Mouse (Mus musculus): Measurements from ENCODE around the gene Acbd6. TPM values are rescaled to one million over a fixed set of nuclear protein-coding genes. Genes with fewer than 3 reads are reported as not detected.

Acbd6 gene
- total RNA-seq, 1 experiment from 2014 or later, result 81.0 TPM

DNA sequence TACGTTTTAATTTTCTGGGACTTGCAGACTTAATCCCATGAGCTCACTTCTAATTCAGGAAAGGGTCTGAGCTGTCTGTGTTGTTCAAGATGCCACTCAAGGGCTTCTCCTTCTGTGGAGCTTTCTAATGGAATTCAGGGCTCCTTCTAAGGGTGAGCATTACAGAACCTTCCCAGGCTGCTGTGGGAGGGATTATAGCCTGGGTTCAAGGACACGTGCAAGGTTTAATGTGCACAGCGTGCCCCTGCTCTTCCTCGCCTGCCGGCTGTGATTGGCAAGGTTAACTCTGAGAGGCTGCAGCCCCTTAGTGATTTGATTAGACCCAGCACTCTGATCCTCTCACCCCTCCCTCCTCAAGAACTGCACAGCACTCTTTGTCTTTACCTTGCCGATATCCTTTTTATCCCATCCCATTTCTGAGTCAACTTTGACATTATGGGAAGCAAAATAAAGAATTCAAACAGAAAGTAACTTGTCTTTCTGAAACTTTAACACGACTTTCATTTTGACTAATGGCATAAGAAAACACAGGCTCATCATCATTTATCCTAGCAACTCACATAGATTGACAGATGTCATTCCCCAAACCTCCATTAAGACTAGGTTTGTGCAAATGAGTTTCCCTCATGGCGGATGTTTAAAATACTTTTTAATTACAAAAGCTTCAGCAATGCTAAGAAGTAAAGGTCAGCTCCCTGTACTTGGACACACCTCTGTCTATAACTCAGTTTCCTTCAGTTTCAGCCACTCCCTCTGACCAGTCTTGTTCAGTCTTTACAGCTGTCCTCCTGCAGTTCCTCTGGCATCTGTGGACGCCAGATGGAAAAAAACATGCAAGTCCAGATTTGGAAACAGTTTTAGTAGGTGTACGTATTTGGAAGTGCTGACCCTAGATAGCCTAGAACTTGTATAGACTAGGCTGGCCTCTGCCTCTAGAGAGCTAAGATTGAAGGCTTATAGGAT, 88.7 kb downstream of the Acbd6 start:
- DNase-seq, result no peak

DNA sequence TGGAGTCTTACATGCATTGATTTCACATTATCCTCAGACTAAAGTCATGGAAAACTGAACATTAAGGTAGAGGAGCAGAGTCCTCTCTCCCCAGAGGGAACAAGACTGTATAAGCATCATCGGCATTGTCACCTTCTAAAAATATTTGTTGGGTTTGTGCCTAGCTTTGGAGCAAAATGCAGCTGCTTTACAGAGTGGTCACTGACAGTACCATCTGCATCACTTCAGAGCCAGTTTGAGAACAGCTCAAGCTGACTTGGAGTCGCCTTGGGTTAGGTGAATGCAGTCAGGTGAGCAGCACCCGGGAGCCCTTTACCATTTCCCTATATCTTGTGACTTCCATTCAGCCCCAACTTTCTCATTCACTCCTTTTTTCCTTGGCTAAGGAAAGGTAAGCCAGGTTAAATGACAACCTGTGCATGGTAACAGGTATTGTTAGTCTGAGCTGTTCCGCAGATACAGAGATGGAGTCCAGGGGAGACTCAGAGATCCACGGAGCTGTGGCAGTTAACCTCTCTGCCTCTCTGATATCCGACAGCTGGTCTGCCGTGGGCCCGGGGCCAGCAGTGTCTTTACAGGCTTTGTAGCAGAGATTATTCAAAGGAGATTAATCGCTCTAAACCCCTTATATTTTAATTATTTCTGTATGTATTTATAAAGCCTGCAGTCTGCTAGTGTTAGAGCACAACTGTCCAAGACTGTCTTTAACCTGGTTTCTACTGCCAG, 92.4 kb downstream of the Acbd6 start:
- no peak for DNase-seq

DNA sequence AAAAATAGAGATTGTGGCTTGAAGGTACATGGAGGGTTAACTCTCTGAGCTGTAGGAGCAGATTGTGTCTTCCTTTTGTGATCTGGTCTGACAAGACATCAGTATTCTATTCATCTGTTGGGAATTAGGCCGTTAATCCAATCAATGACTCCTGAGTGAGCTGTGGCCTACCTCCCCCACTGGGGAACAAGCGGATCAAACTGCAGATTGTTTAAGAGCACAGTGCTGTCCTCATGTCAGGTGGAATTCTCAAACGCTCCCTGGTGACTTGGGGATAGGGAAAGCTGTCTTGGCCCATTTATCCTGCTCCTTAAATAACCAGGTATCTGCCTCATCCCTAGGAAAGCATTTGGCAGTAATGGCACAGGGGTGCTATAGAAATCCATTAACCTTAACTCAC, 97.0 kb downstream of the Acbd6 start:
- DNase-seq, result no peak

DNA sequence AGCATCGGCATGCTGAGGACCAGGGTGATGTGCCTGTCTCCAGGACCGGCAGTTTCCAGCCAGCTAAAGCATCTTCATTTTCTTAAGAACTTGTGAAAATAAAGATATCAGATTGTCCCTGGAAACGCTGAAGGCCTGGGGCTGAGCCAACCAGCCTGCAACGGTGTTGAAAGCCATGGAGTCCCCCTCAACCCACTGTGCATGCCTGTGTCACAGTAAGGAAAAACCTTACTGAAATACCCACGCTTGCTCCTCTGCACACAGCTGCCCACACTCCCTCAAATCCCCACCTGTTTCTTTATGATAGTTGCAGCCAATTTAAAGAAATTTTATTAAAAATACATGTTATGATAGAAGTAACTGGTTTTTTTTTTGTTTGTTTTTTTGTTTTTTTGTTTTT, 98.4 kb downstream of the Acbd6 start:
- DNase-seq, result no peak

DNA sequence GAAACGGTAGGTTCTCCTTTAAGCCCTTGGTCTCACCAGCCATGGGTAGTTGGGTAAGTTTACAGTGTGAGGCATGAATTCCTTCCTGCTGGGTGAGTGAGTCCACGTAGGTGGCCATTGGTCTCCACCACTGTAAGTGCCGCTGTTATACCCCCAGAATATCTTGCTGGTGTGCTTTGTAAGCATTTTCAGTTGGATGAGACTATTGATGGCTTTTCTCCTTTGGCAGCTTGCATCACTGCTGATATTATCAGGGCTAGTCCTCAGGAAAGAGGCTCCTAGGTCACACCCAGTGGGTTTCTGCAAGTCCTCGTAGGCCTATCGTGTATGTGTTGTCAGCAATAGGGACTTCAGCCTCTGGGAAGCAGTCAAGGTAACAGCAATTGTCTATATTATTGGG, 106.1 kb downstream of the Acbd6 start:
- DNase-seq, result no peak

DNA sequence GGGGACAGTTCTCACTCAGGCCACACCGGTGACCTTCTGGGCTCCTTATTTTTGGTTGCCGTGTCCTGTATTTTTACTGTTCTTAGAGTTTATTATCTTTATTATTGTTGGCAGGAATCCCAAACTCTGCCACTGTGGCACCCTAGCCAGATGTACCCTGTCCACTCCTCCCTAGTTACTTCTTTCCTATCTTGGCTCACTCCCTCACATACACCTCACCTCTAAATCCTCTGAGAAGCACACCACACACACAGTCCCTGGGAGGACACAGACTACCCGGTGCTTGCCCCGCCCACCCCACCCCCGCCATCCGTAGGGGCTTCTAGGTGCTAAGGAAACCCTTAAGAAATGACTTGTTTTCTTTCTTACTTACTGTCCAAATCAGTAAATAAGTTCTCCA, 117.7 kb downstream of the Acbd6 start:
- DNase-seq, result no peak

DNA sequence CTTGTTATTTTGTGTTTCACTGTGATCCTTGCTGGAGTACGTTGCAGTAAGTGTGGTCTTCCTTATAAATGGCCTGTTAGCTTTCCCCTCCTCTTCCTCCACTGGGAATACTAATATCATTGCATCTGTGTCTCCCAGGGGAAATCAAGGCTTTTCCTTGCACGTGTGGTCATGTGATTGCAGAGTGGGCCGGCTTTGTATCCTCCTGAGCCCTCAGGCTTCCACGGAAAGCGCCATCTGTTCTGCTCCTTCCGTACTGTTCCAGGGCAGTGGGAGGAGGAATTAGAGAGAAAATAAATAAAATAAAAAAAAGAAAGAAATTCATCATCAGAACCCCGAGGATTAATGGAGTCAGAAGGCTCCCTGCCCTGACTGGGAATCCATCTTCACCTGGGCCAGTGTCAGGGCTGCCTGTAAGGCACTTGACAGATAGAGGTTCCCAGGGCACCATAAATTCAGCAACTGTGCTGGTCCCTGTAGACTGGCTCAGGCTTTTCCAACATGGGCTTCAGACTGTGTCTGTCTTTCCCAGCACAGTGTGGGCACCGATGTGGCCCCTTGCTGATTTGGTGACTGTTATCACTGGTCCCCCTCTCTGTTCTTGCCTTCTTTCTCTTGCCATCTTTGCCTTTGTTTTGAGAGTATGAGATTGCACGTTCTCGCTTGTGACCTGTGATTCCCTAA, 123.3 kb downstream of the Acbd6 start:
- DNase-seq, result no peak

DNA sequence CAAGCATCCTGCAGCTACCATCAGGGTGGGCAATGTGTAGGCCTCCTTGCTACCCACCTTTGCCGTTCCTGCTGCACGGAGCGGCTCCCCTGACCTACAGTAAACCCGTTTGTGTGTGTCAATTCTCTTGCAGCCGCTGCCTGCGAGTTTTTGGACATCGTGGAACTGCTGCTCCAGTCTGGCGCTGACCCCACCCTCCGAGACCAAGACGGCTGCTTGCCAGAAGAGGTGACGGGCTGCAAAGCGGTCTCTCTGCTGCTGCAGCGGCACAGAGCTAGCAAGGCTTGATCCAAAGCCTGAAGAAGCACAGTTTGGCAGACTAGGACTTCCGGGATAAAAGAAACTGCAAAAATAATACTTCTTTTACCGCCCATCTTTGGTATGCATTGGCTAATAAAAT, 128.9 kb downstream of the Acbd6 start:
- DNase-seq, result no peak

DNA sequence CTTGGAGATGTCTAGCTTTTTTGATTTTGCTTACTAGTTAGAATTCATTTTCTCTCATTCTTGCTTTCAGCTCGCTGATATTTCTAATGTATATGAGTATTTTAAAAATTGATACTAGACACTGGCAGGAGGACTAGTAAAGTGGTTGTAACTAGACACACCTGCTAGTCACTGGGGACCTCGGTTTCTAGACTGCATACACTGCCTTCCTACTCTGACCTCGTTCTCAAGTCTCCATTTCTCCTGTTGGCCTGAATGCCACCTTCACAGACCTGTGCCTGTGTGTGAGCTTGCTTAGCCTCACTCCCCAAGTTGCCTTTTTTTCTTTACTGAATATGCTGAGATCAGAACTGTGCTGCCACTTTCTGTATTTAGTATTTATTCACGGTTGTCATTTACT, 131.2 kb downstream of the Acbd6 start:
- no peak for DNase-seq

DNA sequence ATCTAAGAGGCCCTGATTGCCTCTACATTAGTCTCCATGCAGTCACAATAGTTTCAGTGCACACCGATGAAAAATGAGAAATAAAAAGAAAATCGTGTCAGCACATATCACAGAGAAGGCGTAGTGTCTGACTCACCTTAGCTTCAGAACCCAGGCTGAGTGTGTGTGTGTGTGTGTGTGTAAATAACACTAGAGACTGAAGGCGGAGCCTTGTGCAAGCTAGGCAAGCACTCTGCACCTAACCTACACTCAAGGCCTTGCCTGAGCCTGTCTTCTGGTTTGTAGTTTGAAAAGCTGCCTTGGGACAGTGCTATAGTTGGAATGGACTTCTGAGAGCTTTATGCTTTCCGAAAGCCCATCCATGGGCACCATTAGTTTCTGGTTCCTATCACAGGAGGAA, 131.6 kb downstream of the Acbd6 start:
- no peak for DNase-seq

DNA sequence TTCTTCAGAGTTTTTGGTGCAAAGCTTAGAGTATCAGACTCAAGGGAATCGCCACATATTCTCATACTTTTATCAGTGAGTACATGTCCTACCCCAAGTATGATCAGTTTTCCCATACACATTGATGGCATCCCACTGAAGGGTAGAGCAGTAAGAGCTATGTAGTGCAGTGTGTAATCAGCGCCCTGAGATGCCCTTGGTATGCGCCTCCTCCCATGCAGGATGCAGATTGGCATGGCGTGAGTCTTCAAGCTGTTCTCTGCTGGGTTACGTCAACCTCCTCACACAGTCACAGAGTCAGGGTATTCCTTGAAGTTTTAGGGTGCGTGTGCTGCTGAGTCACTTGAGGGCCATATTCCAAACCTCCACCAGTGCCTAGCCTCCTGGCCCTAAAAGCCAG, 134.3 kb downstream of the Acbd6 start:
- DNase-seq, result no peak

DNA sequence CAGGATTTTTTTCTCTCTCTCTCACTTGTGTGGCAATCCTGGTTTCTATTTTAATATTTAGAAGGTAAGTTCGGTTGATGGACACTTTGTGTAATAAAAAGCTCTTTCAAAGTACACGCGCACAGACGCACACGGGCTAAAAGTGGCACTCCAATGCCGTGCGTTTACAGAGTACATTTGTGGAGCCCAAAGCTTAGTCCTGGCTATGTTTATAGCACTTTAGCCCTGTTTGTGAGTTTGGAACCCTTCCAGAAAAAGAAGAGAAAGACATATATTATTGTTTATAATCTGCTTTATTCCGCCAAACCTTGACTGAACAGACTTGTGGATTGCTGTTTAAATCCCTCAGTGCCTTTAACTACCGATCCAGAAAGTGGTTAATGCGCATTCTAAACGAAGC, 135.1 kb downstream of the Acbd6 start:
- no peak for DNase-seq

DNA sequence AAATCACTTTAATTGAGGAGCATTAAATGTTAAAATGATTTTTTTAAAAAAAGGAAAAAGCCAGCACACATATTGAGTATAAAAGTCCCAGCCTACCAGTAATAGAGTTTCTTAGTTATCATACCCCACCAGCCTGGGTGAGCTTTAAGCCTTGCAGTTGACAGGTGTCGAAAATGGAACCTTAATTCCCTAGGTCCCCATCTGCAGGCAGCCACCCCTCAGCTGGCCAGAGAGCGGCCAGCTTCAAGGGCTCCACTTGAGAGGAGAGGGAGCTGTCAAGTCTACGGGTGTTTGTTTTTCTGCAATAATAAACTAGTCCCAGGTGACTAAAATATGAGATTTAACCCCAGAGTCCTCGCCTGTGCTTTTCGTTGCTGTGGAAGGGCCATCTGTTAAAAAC, 135.5 kb downstream of the Acbd6 start:
- no peak for DNase-seq

DNA sequence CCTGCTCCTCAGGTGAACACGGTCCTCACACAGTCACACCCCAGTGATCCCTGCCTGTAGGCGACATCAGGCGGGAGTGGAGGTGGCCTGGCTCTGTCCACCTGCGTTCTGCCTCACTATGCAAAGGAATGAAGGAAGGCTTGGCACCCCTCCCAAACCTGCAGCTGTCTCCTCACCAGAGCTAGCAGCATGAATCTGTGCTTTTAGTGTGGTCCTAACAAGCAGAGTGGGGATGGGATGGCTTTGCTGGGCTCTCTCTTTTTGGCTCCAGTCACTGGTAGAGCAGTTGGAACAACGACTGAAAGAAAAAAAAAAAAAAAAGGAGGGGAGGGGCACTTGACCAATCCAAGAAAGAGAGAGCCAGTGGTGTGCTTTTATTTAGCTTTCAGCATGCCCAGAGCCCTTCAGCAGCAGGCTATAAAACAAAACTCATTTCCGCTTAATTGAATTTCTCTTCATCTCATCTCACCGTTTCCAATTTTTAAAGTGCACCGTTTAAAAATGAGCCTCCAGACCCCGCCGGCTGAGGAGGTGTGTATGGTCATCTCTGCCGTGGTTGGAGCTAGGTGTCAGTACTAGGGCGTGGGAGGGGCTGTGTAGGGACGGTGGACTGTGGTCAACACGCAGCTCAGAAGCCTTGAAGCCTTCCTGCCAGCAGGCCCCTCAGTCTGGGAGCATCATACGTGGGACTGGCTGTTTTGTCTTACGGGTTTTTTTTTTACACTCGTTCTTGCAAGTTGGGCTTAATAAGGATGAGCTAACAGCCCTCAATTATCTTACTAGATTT, 140.6 kb downstream of the Acbd6 start:
- no peak for DNase-seq

DNA sequence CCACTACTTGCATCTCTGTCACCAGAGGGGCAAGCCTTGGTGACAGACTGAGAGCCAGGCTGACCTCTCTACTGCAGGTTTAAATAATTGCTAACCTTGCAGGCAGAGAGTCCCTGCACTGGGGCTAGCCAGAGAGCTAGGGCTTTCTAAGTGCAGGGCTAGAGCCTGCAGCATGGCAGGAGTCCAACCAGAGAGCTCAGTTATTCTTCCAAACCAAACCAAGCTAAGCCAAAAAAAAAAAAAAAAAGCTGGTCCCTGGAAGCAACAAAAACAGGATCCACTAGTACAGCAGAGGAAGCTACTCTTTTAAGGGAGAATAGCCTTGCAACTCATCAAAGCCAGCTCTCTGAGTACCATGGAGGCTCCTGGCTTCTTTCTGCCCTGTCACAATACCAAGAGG, 143.0 kb downstream of the Acbd6 start:
- DNase-seq, result no peak

DNA sequence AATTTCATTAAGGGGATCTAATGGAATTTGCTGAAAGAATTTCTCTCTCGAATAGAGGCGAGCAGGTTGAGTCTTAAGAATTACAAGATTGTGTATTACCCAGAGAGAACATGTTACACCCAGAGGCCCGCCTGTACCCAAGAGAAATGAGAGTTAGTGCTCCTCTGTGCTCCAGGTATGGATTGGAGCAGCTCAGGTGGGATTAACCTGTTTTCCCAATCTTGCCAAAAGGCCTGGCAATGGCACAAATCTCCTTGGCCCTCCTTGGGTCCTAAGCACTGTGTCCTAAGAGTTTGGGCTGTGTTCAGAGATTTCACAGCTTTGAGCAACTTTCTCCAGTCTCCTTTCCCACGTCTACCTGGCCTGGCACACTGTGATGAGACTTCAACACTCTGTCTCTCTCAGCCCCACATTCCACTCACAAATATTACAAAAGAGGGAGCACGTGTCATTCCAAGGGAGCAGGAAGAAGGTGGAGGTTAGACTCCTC, 145.3 kb downstream of the Acbd6 start:
- DNase-seq, result no peak

DNA sequence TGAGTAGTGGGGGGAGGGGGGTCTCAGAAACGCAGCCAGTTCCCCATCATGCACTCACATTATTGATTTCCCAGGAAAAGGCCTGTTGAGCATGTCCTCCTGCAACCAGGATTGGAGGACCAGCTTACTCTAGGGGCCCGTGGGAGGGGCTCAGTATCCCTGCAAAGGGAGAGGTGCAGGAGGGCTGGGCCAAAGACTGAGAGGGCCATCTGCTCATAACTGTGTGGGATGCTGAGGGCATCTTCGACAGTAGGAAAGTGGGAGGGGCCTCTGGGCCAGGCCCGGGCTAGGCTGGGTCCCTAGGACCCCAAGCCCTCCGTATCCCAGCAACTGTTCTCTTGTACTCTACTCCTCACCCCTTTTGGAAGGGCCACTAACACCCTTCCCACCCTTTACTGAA, 146.3 kb downstream of the Acbd6 start:
- no peak for DNase-seq

DNA sequence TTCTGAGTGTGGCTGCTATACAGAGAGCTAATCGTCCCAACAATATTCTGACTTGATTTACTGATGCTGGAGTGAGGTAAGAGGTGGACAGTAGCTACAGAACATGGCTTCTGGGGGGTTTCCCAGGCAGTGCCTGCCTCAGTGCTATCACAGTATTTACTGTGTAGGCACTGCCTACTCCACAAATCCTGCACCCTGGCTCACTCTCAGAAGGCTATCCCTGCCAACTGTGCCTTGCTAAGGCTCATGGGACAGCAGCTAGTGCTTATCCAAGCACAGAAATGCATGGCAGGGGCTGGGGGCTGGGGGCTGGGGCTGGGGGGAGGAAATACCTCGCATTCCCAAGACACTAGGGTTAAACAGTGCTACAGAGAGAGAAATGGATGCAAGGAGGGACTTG, 155.4 kb downstream of the Acbd6 start:
- DNase-seq, result no peak

DNA sequence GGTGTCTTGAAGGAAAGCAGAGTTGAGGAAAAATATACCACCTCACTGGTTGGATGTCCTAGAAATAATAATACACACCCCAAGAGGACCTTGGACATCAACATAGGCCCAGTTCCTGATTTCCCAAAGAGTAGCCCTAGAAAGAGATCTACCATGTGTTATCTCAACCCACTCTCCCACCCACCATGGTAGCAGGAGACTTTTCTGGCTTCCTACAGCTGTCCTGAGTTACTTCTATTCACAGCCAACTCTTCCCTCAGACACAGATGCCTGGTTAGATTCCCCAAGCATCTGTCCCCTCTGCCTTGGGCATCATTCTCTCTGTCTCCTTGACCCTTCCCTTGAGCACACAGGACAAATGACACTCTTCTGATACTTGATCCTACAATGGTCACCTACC, 157.4 kb downstream of the Acbd6 start:
- DNase-seq, result no peak

DNA sequence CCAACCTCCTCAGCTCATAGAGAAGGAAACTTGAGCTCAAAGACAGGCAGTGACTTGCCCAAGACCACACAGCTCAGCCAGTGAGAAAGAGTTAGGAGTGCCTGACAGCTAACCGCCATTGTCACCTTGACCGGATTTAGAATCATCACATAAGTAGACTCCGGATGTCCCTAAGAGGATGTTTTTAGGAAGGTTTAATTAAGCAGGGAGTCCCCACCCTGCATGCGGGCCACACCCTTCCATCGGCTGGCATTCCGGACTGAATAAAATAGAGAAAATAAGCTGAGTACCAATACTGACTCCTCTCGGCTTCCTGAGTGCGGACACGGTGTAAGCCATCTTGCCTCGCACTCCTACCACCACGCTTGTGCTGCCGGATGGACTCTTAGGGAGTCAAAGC, 159.4 kb downstream of the Acbd6 start:
- no peak for DNase-seq

DNA sequence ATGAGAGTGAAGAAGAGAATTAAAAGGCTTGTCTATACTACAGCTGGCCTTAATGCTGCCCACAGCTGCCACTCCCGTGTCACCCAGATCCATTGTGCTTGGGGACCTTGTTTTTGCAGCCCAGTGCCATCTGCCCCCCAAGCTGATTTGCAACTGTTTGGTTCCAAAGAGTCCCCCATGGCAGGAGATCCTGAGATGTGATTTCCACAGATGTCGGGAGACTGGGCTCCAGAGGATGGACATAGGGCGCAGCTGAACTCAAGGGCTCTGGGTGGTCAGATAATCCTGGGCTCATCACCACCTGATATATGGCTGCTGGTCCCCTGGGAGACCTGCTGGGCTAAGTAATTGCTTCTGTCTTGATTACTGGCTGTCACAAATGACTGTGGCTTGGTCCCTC, 160.9 kb downstream of the Acbd6 start:
- no peak for DNase-seq

DNA sequence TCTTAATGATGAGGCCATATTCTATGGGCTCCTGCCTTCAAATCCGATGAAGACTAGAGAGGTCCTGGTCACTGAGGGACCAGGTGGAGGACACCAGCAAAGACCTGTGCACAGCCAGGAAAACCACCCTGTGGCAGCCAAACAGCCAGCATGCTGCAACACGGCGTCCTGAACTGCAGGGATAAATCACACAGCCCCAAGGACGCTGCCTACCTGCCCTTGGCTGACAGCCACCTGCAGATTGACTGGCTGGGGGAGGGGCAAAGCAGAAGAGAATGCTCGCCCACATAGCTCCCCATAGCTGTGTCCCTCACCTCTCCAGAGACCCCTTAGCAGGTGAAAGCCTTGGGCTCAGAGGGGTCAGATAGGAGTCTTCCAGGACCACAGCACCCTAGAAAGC, 162.1 kb downstream of the Acbd6 start:
- DNase-seq, result no peak
